Mouse (Mus musculus): ENCODE measurements around the gene Selenom.

DNA sequence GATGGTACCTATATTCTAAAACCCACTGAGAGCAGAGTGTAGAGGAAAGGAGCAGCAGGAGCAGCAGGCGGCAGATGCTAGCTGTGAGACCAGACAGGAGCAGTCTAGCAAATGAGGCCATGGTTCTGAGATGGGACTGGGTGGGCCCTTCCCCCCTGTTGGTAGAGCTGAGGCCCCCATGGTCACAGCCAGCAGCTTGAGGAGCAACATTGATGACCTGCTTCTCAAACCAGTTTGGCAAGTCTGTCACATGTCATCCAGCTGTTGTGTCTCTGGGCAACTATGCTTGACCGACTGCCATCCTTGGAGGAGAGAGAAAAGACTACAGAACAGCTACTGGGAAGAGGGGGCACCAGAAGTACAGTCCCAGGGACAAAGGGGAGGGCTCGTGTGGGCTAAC, 27.4 kb downstream of the Selenom start:
- TF ChIP-seq CHD2 (IDR thresholded peaks at IDR 0.05; ENCODE audit: low read depth, low read length) (no peak), ZC3H11A (IDR thresholded peaks at IDR 0.05; ENCODE audit: borderline replicate concordance, low read depth, low read length) (no peak), MAFK (IDR thresholded peaks at IDR 0.05; ENCODE audit: insufficient read depth, low read depth, low read length) (no peak), HCFC1 (IDR thresholded peaks at IDR 0.05; ENCODE audit: borderline replicate concordance, insufficient read depth, low read length) (no peak)
